Mouse (Mus musculus) G1E (cell line): Measurements from ENCODE around the gene Nr2f1. TPM values are rescaled to one million over a fixed set of nuclear protein-coding genes. Genes with fewer than 3 reads are reported as not detected.

Experiments
- ATAC-seq: 2 replicates; pipeline ENCODE4 v1.8.0; 2016; ENCODE audit warnings: mild to moderate bottlenecking; ENCODE audit not compliant: insufficient number of reproducible peaks, poor library complexity, low FRiP score, severe bottlenecking; ENCODE audit errors: extremely low read depth
- DNase-seq: peaks from one replicate; pipeline ENCODE4 v3.0.0; 2012; ENCODE audit warnings: low spot score
- H3K27me3 ChIP-seq: 2 replicates; pipeline ENCODE4 v1.6.1; 2012; ENCODE audit warnings: mild to moderate bottlenecking, low read length, inconsistent platforms; ENCODE audit not compliant: insufficient read depth
- H3K36me3 ChIP-seq: replicated peaks from 2 replicates; pipeline ENCODE3; 2012; ENCODE audit warnings: mild to moderate bottlenecking, inconsistent platforms
- H3K4me1 ChIP-seq: 2 replicates; pipeline ENCODE4 v1.6.1; 2012; ENCODE audit warnings: low read depth, low read length, inconsistent platforms, mixed read lengths; ENCODE audit not compliant: insufficient read depth
- H3K4me3 ChIP-seq: 2 replicates; pipeline ENCODE4 v1.5.1; 2012; ENCODE audit warnings: low read depth, mild to moderate bottlenecking, inconsistent platforms, low read length, moderate library complexity, mixed read lengths
- H3K9me3 ChIP-seq: replicated peaks from 2 replicates; pipeline ENCODE4 v1.6.1; 2012; ENCODE audit warnings: inconsistent platforms
- CTCF ChIP-seq: IDR thresholded peaks from 2 replicates; pipeline ENCODE4 v1.5.1; 2012; ENCODE audit warnings: low read depth, low read length, inconsistent platforms, mixed read lengths
- GATA1 ChIP-seq: IDR thresholded peaks from 2 replicates; pipeline ENCODE4 v1.6.1; 2012; ENCODE audit warnings: borderline replicate concordance, low read length, inconsistent platforms, mixed read lengths
- GATA2 ChIP-seq: IDR thresholded peaks from 2 replicates; pipeline ENCODE4 v1.6.1; 2012; ENCODE audit warnings: low read depth, low read length, inconsistent platforms, borderline replicate concordance
- POLR2AphosphoS5 ChIP-seq: IDR thresholded peaks from 2 replicates; pipeline ENCODE4 v1.6.1; 2012; ENCODE audit warnings: low read depth, low read length, inconsistent platforms; ENCODE audit not compliant: insufficient replicate concordance
- TAL1 ChIP-seq: conservative IDR thresholded peaks from 2 replicates; pipeline ENCODE4 v1.6.1; 2012; ENCODE audit warnings: low read depth, low read length, inconsistent platforms, mixed read lengths
- polyA plus RNA-seq: library from polyadenylated mRNA; stranded (reverse); fragments of >175 nt; gene quantifications from 2 replicates; pipeline ENCODE4 v1.2.3, GENCODE M21; 2012
- total RNA-seq, 2 experiments: library from RNA; stranded (forward) in 1 of 2; stranded (reverse) in 1 of 2; fragments of 200-1000 nt in 1 of 2; fragments of >200 nt in 1 of 2; fragmentation: Nextera tagmentation in 1 of 2; gene quantifications; 2 replicates each; pipeline ENCODE4 v1.2.3; 2014 to 2017

Gene Nr2f1
- total and polyA plus RNA-seq, 3 experiments = 0.05 to 0.83 (median 0.05) TPM

GRCm38 (mm10) chr13:78183004-78183403 lies 16.6 kb downstream of the Nr2f1 start:
- ATAC-seq (no peak), DNase-seq (no peak)
- Histone ChIP-seq H3K4me3 (no peak overlapping the region), H3K27me3 (peaks cover 62% of the 10 kb centered on the region), H3K4me1 (peaks cover 3% of the 10 kb centered on the region; the same call in 1 of the 2 replicates), H3K9me3 (no peaks in the 10 kb centered on the region), H3K36me3 (no peaks in the 10 kb centered on the region)
- TF ChIP-seq GATA2 = no peak
- TF ChIP-seq CTCF = no peak
- TF ChIP-seq POLR2AphosphoS5 = no peak
- TF ChIP-seq GATA1 = no peak
- TF ChIP-seq TAL1 = no peak

- H3K4me1 ChIP-seq = peaks cover 3% of the 10 kb centered on the region; the same call in 1 of the 2 replicates
- no peak for DNase-seq
- no peak overlapping the region for H3K4me3 ChIP-seq
- H3K36me3 ChIP-seq = no peaks in the 10 kb centered on the region
- no peak for TF ChIP-seq TAL1
- TF ChIP-seq POLR2AphosphoS5 = no peak
- no peak for TF ChIP-seq CTCF
- no peak for TF ChIP-seq GATA2
- TF ChIP-seq GATA1 = no peak
- H3K9me3 ChIP-seq = no peaks in the 10 kb centered on the region
- peak; percentile 28; the same call in 1 of the 2 replicates for ATAC-seq
- peaks cover 62% of the 10 kb centered on the region for H3K27me3 ChIP-seq
Measured at GRCm38 (mm10) chr13:78181930-78182558, 17.5 kb downstream of the Nr2f1 start.

- Histone ChIP-seq H3K4me3 (no peak overlapping the region), H3K27me3 (peaks cover 54% of the 10 kb centered on the region), H3K9me3 (no peaks in the 10 kb centered on the region)
Measured at GRCm38 (mm10) chr13:78181071-78181929, 18.3 kb downstream of the Nr2f1 start.

GRCm38 (mm10) chr13:78180261-78180660 lies 19.3 kb downstream of the Nr2f1 start:
- TF ChIP-seq GATA2 (no peak), POLR2AphosphoS5 (no peak), TAL1 (no peak), CTCF (no peak), GATA1 (no peak)
- ATAC-seq = no peak
- no peaks in the 10 kb centered on the region for H3K9me3 ChIP-seq
- H3K4me3 ChIP-seq = no peak overlapping the region
- H3K4me1 ChIP-seq = peaks cover 3% of the 10 kb centered on the region; the same call in 1 of the 2 replicates
- no peaks in the 10 kb centered on the region for H3K36me3 ChIP-seq
- no peak for DNase-seq
- peaks cover 55% of the 10 kb centered on the region for H3K27me3 ChIP-seq

More at GRCm38 (mm10) chr13:78181071-78181929, 18.3 kb downstream of the Nr2f1 start:
- peaks cover 3% of the 10 kb centered on the region; the same call in 1 of the 2 replicates for H3K4me1 ChIP-seq
- H3K36me3 ChIP-seq = no peaks in the 10 kb centered on the region
- no peak for TF ChIP-seq GATA1
- TF ChIP-seq GATA2 = no peak
- TF ChIP-seq TAL1 = no peak
- TF ChIP-seq CTCF = no peak
- TF ChIP-seq POLR2AphosphoS5 = no peak
- DNase-seq (no peak), ATAC-seq (no peak)

- TF ChIP-seq TAL1 (no peak), POLR2AphosphoS5 (no peak), GATA2 (no peak), GATA1 (no peak), CTCF (no peak)
- peaks cover 53% of the 10 kb centered on the region for H3K27me3 ChIP-seq
- H3K4me1 ChIP-seq = 0 out of 2 replicates have a peak, but pooled peaks cover 3% of the 10 kb centered on the region
- no peak overlapping the region for H3K4me3 ChIP-seq
- H3K36me3 ChIP-seq = no peaks in the 10 kb centered on the region
- DNase-seq (no peak), ATAC-seq (no peak)
- H3K9me3 ChIP-seq = no peaks in the 10 kb centered on the region
Measured at GRCm38 (mm10) chr13:78179312-78180097, 20.1 kb downstream of the Nr2f1 start.

- Histone ChIP-seq H3K9me3 (no peaks in the 10 kb centered on the region), H3K4me1 (0 out of 2 replicates have a peak, but pooled peaks cover 3% of the 10 kb centered on the region), H3K36me3 (no peaks in the 10 kb centered on the region), H3K4me3 (no peak overlapping the region), H3K27me3 (peaks cover 51% of the 10 kb centered on the region)
- no peak for DNase-seq
- no peak for TF ChIP-seq GATA1
- TF ChIP-seq TAL1 = no peak
- no peak for TF ChIP-seq CTCF
- no peak for TF ChIP-seq POLR2AphosphoS5
- no peak for TF ChIP-seq GATA2
- ATAC-seq = no peak
Measured at GRCm38 (mm10) chr13:78178771-78179170, 20.8 kb downstream of the Nr2f1 start.
